Mouse (Mus musculus) lung, postnatal 14 days (tissue): Measurements from ENCODE around the gene Rfx1.

ENCODE experiments used
- DNase-seq: peaks from one replicate; pipeline ENCODE4 v3.0.0; 2021

Rfx1 gene

DNA sequence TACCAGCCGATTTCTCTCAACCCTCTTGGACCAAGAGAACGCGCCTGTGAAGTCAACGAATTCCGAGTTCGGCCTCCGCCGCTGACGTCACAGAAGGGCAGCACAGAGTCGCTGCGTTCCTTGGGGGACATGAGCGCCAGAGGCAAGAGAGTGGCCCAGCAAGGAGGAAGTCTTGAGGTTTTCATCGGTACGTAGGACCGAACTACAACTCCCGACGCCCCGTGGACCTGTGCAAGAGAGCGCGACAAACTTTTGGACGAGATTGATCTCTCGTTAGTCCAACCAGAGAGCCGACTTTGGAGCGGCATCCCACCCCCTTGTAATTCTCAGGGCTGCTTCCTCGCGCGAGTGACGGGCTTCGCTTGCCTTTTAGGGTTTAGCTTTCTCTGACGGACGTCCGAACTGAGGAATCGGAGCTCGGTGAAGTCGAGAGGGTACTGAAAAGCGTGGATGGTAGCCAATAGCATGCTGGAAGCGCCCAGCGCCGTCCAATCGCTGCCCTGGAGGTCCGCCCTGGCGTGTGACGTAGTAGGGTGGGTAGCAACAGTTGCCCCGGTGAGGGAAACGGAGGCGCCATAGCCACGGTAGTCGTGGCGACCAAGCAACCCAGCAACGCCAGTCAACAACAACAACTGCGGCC, at the start of gene Rfx1:
Gene Rfx1, plus strand, starts transcription at position 544 of the 640 bp plus-strand sequence.
- peak; percentile 99 for DNase-seq

- DNase-seq, result no peak
Measured at GRCm38 (mm10) chr8:84019738-84020137, 46.9 kb upstream of the Rfx1 start.

- DNase-seq, result no peak
Measured at GRCm38 (mm10) chr8:84021096-84021495, 45.5 kb upstream of the Rfx1 start, which contains the start of gene Palm3. Gene Palm3, plus strand, starts transcription at chr8:84021471.

- no peak for DNase-seq
Measured at GRCm38 (mm10) chr8:84021569-84021968, 45.1 kb upstream of the Rfx1 start.

- peak; percentile 65 for DNase-seq
Measured at GRCm38 (mm10) chr8:84023085-84023484, 43.5 kb upstream of the Rfx1 start.

DNA sequence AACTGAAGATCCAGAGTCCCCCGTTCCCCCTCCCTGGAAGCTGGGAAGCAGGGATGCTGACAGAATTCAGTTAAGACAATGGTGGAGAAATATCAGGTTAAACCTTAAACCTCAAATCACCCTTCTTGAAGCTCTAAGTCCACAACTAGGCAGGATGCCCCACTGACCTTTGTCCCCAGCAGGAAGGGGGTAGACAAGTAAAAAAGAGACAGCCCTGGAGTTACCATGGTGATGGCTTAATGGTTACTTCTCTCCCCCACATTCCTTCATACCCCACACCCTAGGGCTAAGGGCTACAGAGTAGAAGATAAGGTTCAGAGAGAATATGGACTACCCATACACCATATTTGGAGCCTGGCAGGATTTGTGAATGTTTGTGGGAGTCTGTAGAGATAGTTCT, 43.0 kb upstream of the Rfx1 start:
- DNase-seq, result no peak

- DNase-seq, result peak; percentile 72
Measured at GRCm38 (mm10) chr8:84024171-84024570, 42.5 kb upstream of the Rfx1 start.

GRCm38 (mm10) chr8:84025863-84026262, 40.8 kb upstream of the Rfx1 start:
- peak; percentile 47 for DNase-seq

- DNase-seq, result no peak
Measured at GRCm38 (mm10) chr8:84027449-84027848, 39.2 kb upstream of the Rfx1 start.

DNA sequence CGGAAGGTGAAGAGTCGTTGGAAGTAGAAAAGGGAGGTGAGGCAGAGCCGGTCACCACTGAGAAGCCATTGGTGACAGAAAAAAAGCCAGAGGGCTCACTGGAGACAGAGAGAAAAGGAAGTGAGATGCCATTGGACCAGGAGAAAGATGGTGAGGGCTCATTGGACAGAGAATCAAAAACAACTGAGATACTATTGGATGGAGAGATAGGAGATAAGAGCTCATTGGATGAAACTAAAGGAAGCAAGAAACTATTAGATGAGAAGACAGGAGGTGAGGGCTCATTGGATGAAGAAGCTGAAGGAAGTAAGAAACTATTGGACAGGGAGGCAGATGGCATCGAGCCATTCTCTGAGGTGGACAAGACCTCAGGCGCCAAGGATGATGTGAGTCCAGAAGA, 37.4 kb upstream of the Rfx1 start:
- no peak for DNase-seq

- no peak for DNase-seq
Measured at GRCm38 (mm10) chr8:84032777-84033176, 33.9 kb upstream of the Rfx1 start.

- no peak for DNase-seq
Measured at GRCm38 (mm10) chr8:84038015-84038414, 28.6 kb upstream of the Rfx1 start.

- peak; percentile 85 for DNase-seq
Measured at GRCm38 (mm10) chr8:84039050-84039449, 27.6 kb upstream of the Rfx1 start.

DNA sequence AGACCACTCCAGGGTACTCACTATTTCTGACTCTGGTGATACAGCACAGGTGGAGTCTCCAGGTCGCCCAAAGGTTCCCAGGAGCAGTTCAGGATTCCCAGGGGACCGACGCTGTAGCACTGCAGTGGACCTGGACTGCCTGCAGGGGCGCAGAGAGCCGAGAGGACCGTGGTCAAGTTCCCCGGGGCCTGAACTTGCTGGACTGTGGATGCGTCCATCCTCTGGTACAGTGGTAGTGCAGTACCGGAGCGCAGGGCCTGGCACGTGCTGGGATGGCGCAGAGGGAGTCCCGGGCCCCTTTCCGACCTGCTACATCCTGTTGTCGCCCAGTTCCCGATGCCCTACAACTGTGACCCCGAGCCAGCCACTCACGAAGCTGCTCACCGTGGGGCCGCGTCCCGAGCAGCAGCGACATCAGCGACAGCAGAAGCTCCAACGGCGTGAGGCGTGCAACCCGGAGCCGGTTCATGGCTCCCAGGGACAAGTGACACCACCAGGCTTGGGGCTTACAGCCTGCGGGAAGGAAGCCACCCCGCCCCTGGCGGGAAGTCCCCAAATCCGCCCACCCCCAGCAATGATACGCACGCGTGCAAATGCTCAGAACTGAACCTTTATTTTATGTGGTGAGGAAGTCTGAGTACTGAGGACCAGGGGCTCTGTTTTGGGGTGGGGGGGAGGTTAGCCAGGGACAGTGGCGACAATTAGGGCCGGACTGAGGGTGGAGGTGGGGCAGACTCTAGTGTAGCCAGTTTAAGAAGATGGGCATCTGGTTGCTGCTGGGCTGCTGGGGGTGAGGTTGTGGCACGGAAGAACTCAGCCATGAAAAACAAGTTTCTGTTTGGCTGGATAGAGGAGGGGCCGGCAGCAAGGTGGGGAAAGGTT, 24.3 kb upstream of the Rfx1 start, which contains the start of gene Il27ra:
Gene Il27ra, minus strand, starts transcription at position 524 of the 882 bp plus-strand sequence.
- DNase-seq, result peak; percentile 77

DNA sequence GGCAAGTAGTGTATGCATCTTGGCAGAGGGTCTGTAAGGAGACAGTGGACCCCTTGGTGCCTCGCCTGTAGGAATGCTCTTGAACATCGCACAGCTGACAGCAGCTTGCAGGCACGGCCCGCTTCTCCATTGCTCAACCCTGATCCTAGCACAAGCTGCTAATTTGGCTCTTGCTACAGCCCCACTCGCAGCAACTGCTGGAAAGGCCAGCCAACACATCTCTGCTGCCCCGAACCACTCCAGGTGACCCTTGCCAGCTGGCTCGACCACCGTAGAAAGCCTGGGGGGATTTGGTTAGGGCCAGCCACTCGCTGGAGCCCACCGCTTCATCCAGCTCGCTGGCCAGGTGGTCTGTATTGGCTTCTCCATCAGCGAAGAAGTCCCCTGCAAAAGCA, 23.7 kb upstream of the Rfx1 start:
- no peak for DNase-seq

DNA sequence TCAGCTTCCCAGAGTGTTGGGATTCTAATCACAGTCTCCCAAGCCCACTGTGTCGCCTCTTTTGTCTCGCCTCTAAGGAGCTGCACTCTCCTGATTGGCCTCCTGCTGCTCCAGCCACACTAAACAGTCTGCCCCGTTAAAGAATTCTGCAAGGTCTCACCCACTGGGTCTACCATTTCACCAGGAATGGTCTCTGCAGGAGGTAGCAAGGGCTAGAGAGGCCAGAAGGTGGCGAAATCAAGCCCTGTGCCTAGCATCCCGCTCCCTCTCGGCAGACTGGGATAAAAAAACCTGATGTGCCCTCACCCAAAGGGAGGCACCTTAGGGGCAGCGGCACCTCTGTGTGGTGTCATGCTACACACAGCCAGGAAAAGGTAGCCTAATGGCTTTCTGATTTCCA, 22.5 kb upstream of the Rfx1 start:
- DNase-seq, result no peak

GRCm38 (mm10) chr8:84044900-84045299, 21.7 kb upstream of the Rfx1 start, which contains the start of gene Rln3:
Gene Rln3, minus strand, starts transcription at chr8:84045000.
- no peak for DNase-seq

GRCm38 (mm10) chr8:84046505-84046904, 20.1 kb upstream of the Rfx1 start:
- no peak for DNase-seq

DNA sequence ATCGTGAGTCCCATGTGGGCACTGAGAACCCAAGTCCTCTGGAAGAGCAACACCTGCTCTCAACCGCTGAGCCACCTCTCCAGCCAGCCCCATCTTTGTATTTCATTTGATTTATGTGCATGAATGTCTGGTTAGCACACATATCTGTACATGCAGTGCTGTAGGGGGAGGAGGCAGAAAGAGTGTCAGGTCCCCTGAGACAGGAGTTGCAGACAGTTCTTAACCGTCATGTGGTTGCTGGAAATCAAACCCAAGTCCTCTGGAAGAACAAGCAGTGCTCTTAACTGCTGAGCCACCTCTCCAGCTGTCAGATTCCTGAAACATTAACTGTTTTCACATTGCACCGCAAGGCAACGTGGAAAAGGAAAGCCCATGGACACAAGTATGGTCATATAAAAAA, 18.5 kb upstream of the Rfx1 start:
- DNase-seq, result no peak

DNA sequence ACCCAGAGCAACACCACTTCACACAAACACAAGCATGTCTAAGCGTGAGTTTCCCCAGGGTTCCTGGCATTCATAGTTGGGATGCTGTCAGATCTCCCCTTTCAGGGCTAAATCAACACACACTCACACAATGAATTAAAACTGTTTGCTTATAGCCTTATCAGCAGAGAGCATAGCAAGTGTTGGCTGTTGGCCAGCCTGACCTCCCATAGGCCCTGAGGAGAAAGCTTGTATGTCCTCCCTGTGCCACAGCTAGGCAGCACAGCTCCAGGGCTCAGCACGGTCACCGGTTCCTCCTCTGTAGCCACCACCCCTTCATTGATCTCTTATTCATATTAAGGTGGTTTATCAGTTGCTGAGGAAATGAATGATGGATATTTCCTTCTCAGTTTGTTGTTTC, 13.9 kb upstream of the Rfx1 start:
- DNase-seq, result no peak

DNA sequence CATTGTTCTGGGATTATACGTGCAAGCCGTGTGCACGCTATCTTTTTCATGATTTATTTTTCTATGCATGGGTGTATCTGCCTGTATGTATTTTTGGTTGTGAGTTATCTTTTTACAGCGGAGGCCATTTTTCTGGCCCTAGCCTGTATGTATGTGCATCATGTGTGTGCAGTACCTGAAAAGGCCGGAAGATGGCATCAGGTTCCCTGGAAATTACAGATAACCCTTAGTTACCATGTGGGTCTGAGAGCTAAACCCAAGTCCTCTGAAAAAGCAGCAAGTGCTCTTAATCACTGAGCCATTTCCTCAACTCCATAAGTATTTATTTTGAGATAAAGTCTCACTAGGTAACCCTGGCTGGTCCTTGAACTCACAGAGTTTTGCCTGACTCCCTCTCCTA, 13.4 kb upstream of the Rfx1 start:
- no peak for DNase-seq

GRCm38 (mm10) chr8:84057827-84058226, 8.8 kb upstream of the Rfx1 start:
- DNase-seq, result no peak

DNA sequence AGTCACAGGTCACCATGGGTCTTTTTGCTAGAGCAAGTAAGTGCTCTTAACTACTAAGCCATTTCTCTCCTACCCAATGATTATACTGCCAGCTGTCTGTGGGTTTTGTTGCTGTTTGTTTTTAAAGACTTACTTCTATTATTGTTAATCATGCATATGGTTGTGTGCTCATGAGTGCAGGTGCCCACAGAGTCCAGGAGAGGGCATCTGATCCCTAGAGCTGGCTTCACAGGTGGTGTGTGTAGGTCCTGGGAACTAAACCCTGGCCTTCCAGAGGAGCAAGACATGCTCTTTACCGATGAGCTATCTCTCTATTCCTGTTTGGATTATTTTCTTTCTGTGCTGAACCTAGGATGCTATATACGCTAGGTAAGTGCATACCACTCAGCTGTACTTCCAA, 7.4 kb upstream of the Rfx1 start:
- DNase-seq, result no peak

GRCm38 (mm10) chr8:84060245-84060644, 6.4 kb upstream of the Rfx1 start:
- no peak for DNase-seq
